26 mouse cellular contexts compared by ENCODE assay signal in the genomic region with DNA sequence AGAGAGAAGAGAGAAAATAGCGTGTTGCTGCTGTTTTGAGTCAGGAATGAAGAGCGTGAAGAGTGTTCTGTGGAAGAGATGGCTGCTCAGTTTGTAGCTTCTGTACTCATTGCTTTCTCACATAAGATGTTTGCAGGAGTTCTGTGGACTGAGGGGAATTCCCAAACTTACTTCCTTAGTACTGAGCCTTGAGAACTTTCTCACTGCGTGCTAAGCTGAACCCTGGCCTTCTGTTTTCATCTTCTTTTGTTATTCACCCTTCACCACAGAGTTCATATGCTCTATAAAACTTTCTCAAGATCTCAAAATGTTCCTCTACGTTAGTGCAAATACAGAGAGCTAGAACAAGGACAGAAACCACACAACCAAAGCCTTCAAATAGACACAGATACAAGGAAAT. TPM values are rescaled to one million over a fixed set of nuclear protein-coding genes. Genes with fewer than 3 reads are reported as not detected.
DNase-seq lines count a peak whose midpoint lies in the region; ATAC-seq lines count a peak whose summit lies in the region.
"Had no signal": no experiment of that assay in that cellular context is flagged by ENCODE, and none has a peak within 500 bp of the region (broad histone marks: within the 10 kb centered on the region; RNA-seq: fewer than 3 reads in every experiment).

No protein-coding gene starts in this region.

- no peaks in the 10 kb centered on the region for H3K27me3 ChIP-seq in liver, embryonic 13.5 days
- H3K27me3 ChIP-seq in liver, embryonic 11.5 days (replicated peaks; ENCODE audit: control insufficient read depth, insufficient read depth, low read length) = no peaks in the 10 kb centered on the region
- no peaks in the 10 kb centered on the region for H3K27me3 ChIP-seq in midbrain, embryonic 10.5 days (ENCODE audit: low read depth, poor library complexity, severe bottlenecking)
- H3K27me3 ChIP-seq: embryonic facial prominence, embryonic 12.5 days; embryonic facial prominence, embryonic 15.5 days; forebrain, embryonic 15.5 days; heart, embryonic 13.5 days; intestine, embryonic 15.5 days had no signal

- H3K9me3 ChIP-seq in liver, embryonic 13.5 days (replicated peaks) = no peaks in the 10 kb centered on the region
- H3K9me3 ChIP-seq in liver, embryonic 11.5 days (ENCODE audit: control insufficient read depth, low read length) = no peaks in the 10 kb centered on the region
- H3K9me3 ChIP-seq in midbrain, embryonic 10.5 days (replicated peaks) = no peaks in the 10 kb centered on the region
- H3K9me3 ChIP-seq: embryonic facial prominence, embryonic 12.5 days; embryonic facial prominence, embryonic 15.5 days; forebrain, embryonic 15.5 days; G1E; heart, embryonic 10.5 days; heart, embryonic 13.5 days; intestine, embryonic 15.5 days had no signal

- H3K4me2 ChIP-seq in liver, embryonic 13.5 days = no peak overlapping the region
- H3K4me2 ChIP-seq in liver, embryonic 11.5 days = no peak overlapping the region
- H3K4me2 ChIP-seq: embryonic facial prominence, embryonic 12.5 days; embryonic facial prominence, embryonic 15.5 days; forebrain, embryonic 15.5 days; heart, embryonic 13.5 days; hindbrain, embryonic 14.5 days; intestine, embryonic 15.5 days had no signal

- H3K4me3 ChIP-seq in liver, embryonic 13.5 days (replicated peaks) = no peak overlapping the region
- no peak overlapping the region for H3K4me3 ChIP-seq in liver, embryonic 11.5 days (ENCODE audit: low read depth, low read length)
- H3K4me3 ChIP-seq in midbrain, embryonic 10.5 days = no peak overlapping the region
- H3K4me3 ChIP-seq: embryonic facial prominence, embryonic 12.5 days; embryonic facial prominence, embryonic 15.5 days; forebrain, embryonic 15.5 days; heart, adult 2 months; heart, embryonic 10.5 days; heart, embryonic 13.5 days; intestine, embryonic 15.5 days had no signal

- 81% methylated on average over 4 of the region's 4 CpGs for WGBS in liver, embryonic 13.5 days (ENCODE audit: insufficient replicate concordance)
- 85% methylated on average over 4 of the region's 4 CpGs for WGBS in liver, embryonic 11.5 days
- WGBS in midbrain, embryonic 10.5 days = 88% methylated on average over 4 of the region's 4 CpGs

- H3K36me3 ChIP-seq in liver, embryonic 13.5 days = no peaks in the 10 kb centered on the region
- no peaks in the 10 kb centered on the region for H3K36me3 ChIP-seq in liver, embryonic 11.5 days (ENCODE audit: control insufficient read depth, insufficient read depth, low read length)
- no peaks in the 10 kb centered on the region for H3K36me3 ChIP-seq in midbrain, embryonic 10.5 days
- H3K36me3 ChIP-seq: embryonic facial prominence, embryonic 12.5 days; embryonic facial prominence, embryonic 15.5 days; forebrain, embryonic 15.5 days; G1E; heart, embryonic 10.5 days; heart, embryonic 13.5 days; intestine, embryonic 15.5 days had no signal

- no peak for DNase-seq in liver, embryonic 13.5 days
- no peak for DNase-seq in liver, embryonic 11.5 days (ENCODE audit: low spot score)
- DNase-seq in naive thymus-derived CD4-positive, alpha-beta T cell, adult 2 months (ENCODE audit: low read depth) = peak; percentile 18
- DNase-seq in cerebellum, postnatal 4 days (ENCODE audit: low spot score in 2 of 2) = no peak
- no peak for DNase-seq in midbrain, embryonic 10.5 days (ENCODE audit: low spot score)
- no peak for DNase-seq in layer of hippocampus, postnatal 36 days
- DNase-seq: adrenal gland, postnatal 14 days; cerebellum, adult 11 months; cerebellum, adult 9-10 months; cerebellum, postnatal 14 days; gastrocnemius, postnatal 10 days; gastrocnemius, postnatal 36 days; heart, adult 2 months; heart, postnatal 14 days; heart, postnatal 4 days had no signal

- peaks cover 12% of the 10 kb centered on the region for H3K4me1 ChIP-seq in liver, embryonic 13.5 days (replicated peaks)
- H3K4me1 ChIP-seq in liver, embryonic 11.5 days (replicated peaks; ENCODE audit: control insufficient read depth, insufficient read depth, low read length) = no peaks in the 10 kb centered on the region
- H3K4me1 ChIP-seq in midbrain, embryonic 10.5 days = 0 out of 2 replicates have a peak, but pooled peaks cover 3% of the 10 kb centered on the region
- H3K4me1 ChIP-seq: embryonic facial prominence, embryonic 12.5 days; embryonic facial prominence, embryonic 15.5 days; forebrain, embryonic 15.5 days; intestine, embryonic 15.5 days had no signal

- H3K9ac ChIP-seq in liver, embryonic 13.5 days = no peak overlapping the region
- no peak overlapping the region for H3K9ac ChIP-seq in liver, embryonic 11.5 days (ENCODE audit: low read depth, low read length)
- H3K9ac ChIP-seq: embryonic facial prominence, embryonic 12.5 days; embryonic facial prominence, embryonic 15.5 days; forebrain, embryonic 15.5 days; heart, embryonic 13.5 days; hindbrain, embryonic 14.5 days; intestine, embryonic 15.5 days had no signal

- H3K27ac ChIP-seq in liver, embryonic 13.5 days = peak overlapping the region; percentile 50; the same call in 1 of the 2 replicates
- H3K27ac ChIP-seq in liver, embryonic 11.5 days (ENCODE audit: low read depth, low read length) = no peak overlapping the region
- no peak overlapping the region for H3K27ac ChIP-seq in midbrain, embryonic 10.5 days (replicated peaks)
- H3K27ac ChIP-seq: embryonic facial prominence, embryonic 12.5 days; embryonic facial prominence, embryonic 15.5 days; forebrain, embryonic 15.5 days; heart, adult 2 months; heart, embryonic 10.5 days; heart, embryonic 13.5 days; hindbrain, embryonic 14.5 days; hindbrain, postnatal 0 days; intestine, embryonic 15.5 days had no signal

- no peak for ATAC-seq in liver, embryonic 13.5 days (ENCODE audit: low read depth)
- no peak for ATAC-seq in liver, embryonic 11.5 days (replicated peaks; ENCODE audit: low FRiP score)
- peak; percentile 63 for ATAC-seq in activated CD4-positive, CD25-positive, alpha-beta regulatory T cell, adult 4 months
- ATAC-seq: forebrain, embryonic 15.5 days; hindbrain, postnatal 0 days; intestine, embryonic 15.5 days; Patski had no signal

RNA-seq across cellular contexts. Expression of a gene that starts 36.2 kb away (rescaled TPM):
- 262 and 322 TPM in 2 replicates for polyA plus RNA-seq in liver, embryonic 13.5 days (2015; fragmentation: Nextera tagmentation; extraction: Ambion mirVana)
- polyA plus RNA-seq in liver, embryonic 11.5 days (2014; fragmentation: Nextera tagmentation; extraction: Ambion mirVana) = 220 and 245 TPM in 2 replicates
- 10 to 100 TPM; 19.2 to 22.1 TPM for polyA plus RNA-seq in activated CD4-positive, CD25-positive, alpha-beta regulatory T cell, adult 4 months (2017; shearing (Covaris generic))
- 68.7 and 71.9 TPM in 2 replicates for polyA plus RNA-seq in midbrain, embryonic 10.5 days (2016; fragmentation: Nextera tagmentation; extraction: Ambion mirVana)
- 10 to 100 TPM; 55.9 to 62.1 TPM for total RNA-seq in layer of hippocampus, postnatal 36 days (2021)
